ENCODE assay signal across 30 mouse cellular contexts in the genomic region with DNA sequence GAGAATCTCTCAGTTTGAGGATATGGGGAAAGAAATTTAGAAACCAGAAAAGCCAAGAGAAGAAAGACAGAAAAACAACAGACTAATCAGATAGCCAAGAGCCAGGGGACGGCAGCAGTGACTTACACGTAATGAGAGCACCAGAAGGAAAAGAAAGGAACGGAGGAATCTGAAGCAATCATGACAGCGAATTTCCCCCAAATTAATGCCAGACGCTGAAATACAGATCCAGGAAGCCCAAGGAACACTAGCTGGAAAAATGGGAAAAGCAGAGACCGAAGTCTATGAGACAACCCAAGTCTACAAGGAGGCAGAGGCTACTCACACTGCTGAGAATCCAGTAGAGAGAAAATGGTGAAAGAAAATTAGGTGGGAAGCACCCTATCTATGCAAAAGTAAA. TPM values are rescaled to one million over a fixed set of nuclear protein-coding genes. Genes with fewer than 3 reads are reported as not detected.
DNase-seq lines count a peak whose midpoint lies in the region; ATAC-seq lines count a peak whose summit lies in the region.
"Had no signal": no experiment of that assay in that cellular context is flagged by ENCODE, and none has a peak within 500 bp of the region (broad histone marks: within the 10 kb centered on the region; RNA-seq: fewer than 3 reads in every experiment).

No protein-coding gene starts in this region.

- H3K4me1 ChIP-seq in embryonic facial prominence, embryonic 12.5 days: 0 out of 2 replicates have a peak, but pooled peaks cover 7% of the 10 kb centered on the region
- H3K4me1 ChIP-seq in limb, embryonic 10.5 days: peaks cover 12% of the 10 kb centered on the region
- H3K4me1 ChIP-seq in intestine, embryonic 15.5 days (replicated peaks): no peaks in the 10 kb centered on the region
- H3K4me1 ChIP-seq: hindbrain, embryonic 13.5 days; liver, embryonic 15.5 days; neural tube, embryonic 12.5 days had no signal

- H3K9ac ChIP-seq in embryonic facial prominence, embryonic 12.5 days: no peak overlapping the region
- no peak overlapping the region for H3K9ac ChIP-seq in intestine, embryonic 15.5 days
- H3K9ac ChIP-seq: hindbrain, embryonic 13.5 days; liver, embryonic 15.5 days; lung, embryonic 15.5 days; neural tube, embryonic 12.5 days had no signal

- 24% methylated on average over 6 of the region's 6 CpGs for WGBS in embryonic facial prominence, embryonic 12.5 days
- 42% methylated on average over 6 of the region's 6 CpGs for WGBS in limb, embryonic 10.5 days
- WGBS in intestine, embryonic 15.5 days: 87% methylated on average over 6 of the region's 6 CpGs

- H3K36me3 ChIP-seq in embryonic facial prominence, embryonic 12.5 days: no peaks in the 10 kb centered on the region
- H3K36me3 ChIP-seq in limb, embryonic 10.5 days: no peaks in the 10 kb centered on the region
- no peaks in the 10 kb centered on the region for H3K36me3 ChIP-seq in intestine, embryonic 15.5 days
- H3K36me3 ChIP-seq: hindbrain, embryonic 13.5 days; liver, embryonic 15.5 days; lung, embryonic 15.5 days; neural tube, embryonic 12.5 days had no signal

- H3K9me3 ChIP-seq in embryonic facial prominence, embryonic 12.5 days: no peaks in the 10 kb centered on the region
- no peaks in the 10 kb centered on the region for H3K9me3 ChIP-seq in limb, embryonic 10.5 days (replicated peaks)
- no peaks in the 10 kb centered on the region for H3K9me3 ChIP-seq in intestine, embryonic 15.5 days
- H3K9me3 ChIP-seq: hindbrain, embryonic 13.5 days; liver, embryonic 15.5 days; lung, embryonic 15.5 days; neural tube, embryonic 12.5 days had no signal

- peak; percentile 34 for DNase-seq in gastrocnemius, postnatal 25 days
- DNase-seq in gastrocnemius, adult 8-10 months (ENCODE audit: low spot score in 2 of 2): no peak
- DNase-seq in limb, embryonic 10.5 days (ENCODE audit: low spot score): no peak
- DNase-seq in skeletal muscle tissue, adult 2 months (ENCODE audit: low read depth, low spot score): peak; percentile 42
- no peak for DNase-seq in right cerebral cortex, postnatal 10 days (ENCODE audit: low spot score in 2 of 2)
- DNase-seq: adrenal gland, postnatal 25 days; cerebellum, adult 11-12 months; cerebellum, postnatal 10 days; gastrocnemius, postnatal 36 days; heart, adult 18-20 months; heart, postnatal 36 days; kidney, adult 11 months; kidney, postnatal 14 days; right cerebral cortex, adult 18-20 months; right cerebral cortex, postnatal 4 days; thymus, postnatal 14 days had no signal

- H3K4me3 ChIP-seq in embryonic facial prominence, embryonic 12.5 days: no peak overlapping the region
- no peak overlapping the region for H3K4me3 ChIP-seq in limb, embryonic 10.5 days
- H3K4me3 ChIP-seq in intestine, embryonic 15.5 days (replicated peaks): no peak overlapping the region
- H3K4me3 ChIP-seq: hindbrain, embryonic 13.5 days; left cerebral cortex, adult 2 months; liver, embryonic 15.5 days; lung, embryonic 15.5 days; myocyte; neural tube, embryonic 12.5 days had no signal

- no peak for ATAC-seq in embryonic facial prominence, embryonic 12.5 days (ENCODE audit: insufficient number of reproducible peaks, insufficient read depth, low FRiP score, low TSS enrichment)
- ATAC-seq in intestine, embryonic 15.5 days: no peak
- ATAC-seq: CD4-positive, CD25-positive, alpha-beta regulatory T cell, adult 4 months; forebrain, embryonic 16.5 days had no signal

- no peaks in the 10 kb centered on the region for H3K27me3 ChIP-seq in embryonic facial prominence, embryonic 12.5 days
- H3K27me3 ChIP-seq in limb, embryonic 10.5 days (ENCODE audit: low read depth, poor library complexity, severe bottlenecking): no peaks in the 10 kb centered on the region
- no peaks in the 10 kb centered on the region for H3K27me3 ChIP-seq in intestine, embryonic 15.5 days (replicated peaks)
- H3K27me3 ChIP-seq: lung, embryonic 15.5 days; neural tube, embryonic 12.5 days had no signal

- peak overlapping the region; percentile 84 for H3K27ac ChIP-seq in embryonic facial prominence, embryonic 12.5 days
- H3K27ac ChIP-seq in limb, embryonic 10.5 days: peak overlapping the region; percentile 68
- no peak overlapping the region for H3K27ac ChIP-seq in intestine, embryonic 15.5 days
- H3K27ac ChIP-seq: hindbrain, embryonic 13.5 days; left cerebral cortex, adult 2 months; liver, embryonic 15.5 days; lung, embryonic 15.5 days; neural tube, embryonic 12.5 days had no signal

- 0 out of 2 replicates have a peak overlapping the region, but pooled peaks have one; percentile 0 for H3K4me2 ChIP-seq in embryonic facial prominence, embryonic 12.5 days (replicated peaks)
- no peak overlapping the region for H3K4me2 ChIP-seq in intestine, embryonic 15.5 days (replicated peaks)
- H3K4me2 ChIP-seq: heart, embryonic 11.5 days; hindbrain, embryonic 13.5 days; liver, embryonic 15.5 days; lung, embryonic 15.5 days; midbrain, embryonic 11.5 days; neural tube, embryonic 12.5 days had no signal

RNA-seq across cellular contexts. Expression of gene Col1a1, which starts 44.9 kb away (rescaled TPM):
- total RNA-seq in gastrocnemius, postnatal 25 days (2021): 1,000 to 10,000 TPM; 1,080 to 1,200 TPM
- total RNA-seq in gastrocnemius, adult 8-10 months (2022): 10 to 100 TPM; 30.9 to 90.6 (median 45.9) TPM
- 512 and 623 TPM in 2 replicates for polyA plus RNA-seq in embryonic facial prominence, embryonic 12.5 days (2016; fragmentation: Nextera tagmentation; extraction: Ambion mirVana)
- polyA plus RNA-seq in limb, embryonic 10.5 days (2016; fragmentation: Nextera tagmentation; extraction: Ambion mirVana): 81.4 and 104 TPM in 2 replicates
- polyA plus RNA-seq in intestine, embryonic 15.5 days (2015; fragmentation: Nextera tagmentation; extraction: Ambion mirVana): 984 and 1,087 TPM in 2 replicates
- total RNA-seq: common myeloid progenitor, adult 5-6 weeks; megakaryocyte progenitor cell, adult 5-6 weeks had no signal

Comparison
In these comparisons a context has a peak if more than half of its experiments do, and no peak if none do; other contexts are left out.
1. DNase-seq: peak in gastrocnemius, postnatal 25 days (single experiment) and skeletal muscle tissue, adult 2 months (single experiment); none in gastrocnemius, adult 8-10 months (0 of 2), limb, embryonic 10.5 days (single experiment) and right cerebral cortex, postnatal 10 days (0 of 2).